Comparison of ENCODE assay signal across 12 mouse cellular contexts in the genomic region with DNA sequence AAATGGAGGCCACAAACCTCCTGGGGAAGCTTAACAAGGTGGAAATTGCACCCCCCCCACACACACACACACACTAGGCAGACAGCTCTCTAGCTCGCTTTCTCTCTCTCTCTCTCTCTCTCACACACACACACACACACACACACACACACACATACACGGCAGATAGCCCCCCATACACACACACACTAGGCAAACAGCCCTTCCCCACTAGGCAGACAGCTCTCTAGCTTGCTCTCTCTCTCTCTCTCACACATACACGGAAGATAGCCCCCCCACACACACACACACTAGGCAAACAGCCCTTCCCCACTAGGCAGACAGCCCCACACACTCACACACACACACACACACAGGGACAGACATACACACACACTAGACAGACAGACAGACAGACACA. TPM values are rescaled to one million over a fixed set of nuclear protein-coding genes. Genes with fewer than 3 reads are reported as not detected.
A peak's percentile ranks its signal among the peaks of the same experiment; 100 is the strongest.
DNase-seq lines count a peak whose midpoint lies in the region; ATAC-seq and TF ChIP-seq lines count a peak whose summit lies in the region.
"Had no signal": no experiment of that assay in that cellular context is flagged by ENCODE, and none has a peak within 500 bp of the region (broad histone marks: within the 10 kb centered on the region; RNA-seq: fewer than 3 reads in every experiment).

No protein-coding gene starts in this region.

- 0 out of 2 replicates have a peak, but pooled peaks have one; percentile 36 for ATAC-seq in forebrain, embryonic 13.5 days
- no peak for ATAC-seq in forebrain, embryonic 11.5 days (replicated peaks; ENCODE audit: low FRiP score)
- ATAC-seq in heart, postnatal 0 days (ENCODE audit: insufficient read depth, low read depth), result peak; percentile 65
- ATAC-seq in lung, embryonic 16.5 days (ENCODE audit: low read depth), result peak; percentile 64
- ATAC-seq: midbrain, embryonic 15.5 days had no signal

- TF ChIP-seq EP300 in heart, postnatal 0 days (IDR thresholded peaks at IDR 0.05; ENCODE audit: low read depth), result no peak
- no peak for TF ChIP-seq EP300 in heart, adult 2 months (IDR thresholded peaks at IDR 0.05; ENCODE audit: insufficient read depth, low read depth, low read length)

- TF ChIP-seq CTCF in heart, postnatal 0 days (IDR thresholded peaks at IDR 0.05; ENCODE audit: low read depth), result no peak
- no peak for TF ChIP-seq CTCF in heart, adult 2 months (IDR thresholded peaks at IDR 0.05)

- intact Hi-C loops in heart, adult 2 months (cut with DNase I), result loop anchor here (10.0 kb wide), 1 partner anchor 752 kb away; no protein-coding TSS in a partner anchor

- H3K9me3 ChIP-seq in forebrain, embryonic 13.5 days (replicated peaks), result no peaks in the 10 kb centered on the region
- H3K9me3 ChIP-seq in forebrain, embryonic 11.5 days (ENCODE audit: control insufficient read depth, low read length), result no peaks in the 10 kb centered on the region
- no peaks in the 10 kb centered on the region for H3K9me3 ChIP-seq in heart, postnatal 0 days (replicated peaks; ENCODE audit: control insufficient read depth, low read length)
- H3K9me3 ChIP-seq in lung, embryonic 16.5 days (ENCODE audit: control insufficient read depth, low read length), result no peaks in the 10 kb centered on the region
- H3K9me3 ChIP-seq: embryonic facial prominence, embryonic 13.5 days; midbrain, embryonic 15.5 days had no signal

- H3K4me2 ChIP-seq in forebrain, embryonic 13.5 days, result no peak overlapping the region
- no peak overlapping the region for H3K4me2 ChIP-seq in forebrain, embryonic 11.5 days (ENCODE audit: low read depth, low read length, severe bottlenecking)
- no peak overlapping the region for H3K4me2 ChIP-seq in heart, postnatal 0 days (ENCODE audit: low read depth, low read length)
- H3K4me2 ChIP-seq in lung, embryonic 16.5 days (ENCODE audit: low read depth, low read length), result no peak overlapping the region
- H3K4me2 ChIP-seq: embryonic facial prominence, embryonic 13.5 days; midbrain, embryonic 15.5 days had no signal

- DNase-seq in forebrain, embryonic 11.5 days (ENCODE audit: low spot score), result no peak
- DNase-seq in heart, postnatal 0 days (ENCODE audit: low spot score), result no peak
- DNase-seq in heart, adult 2 months, result no peak
- DNase-seq in lung, postnatal 25 days (ENCODE audit: low spot score), result no peak
- DNase-seq in yolk sac, embryonic 10.5 days (ENCODE audit: low spot score), result peak; percentile 30
- no peak for DNase-seq in MN1 (ENCODE audit: low spot score)
- DNase-seq: cerebellum, postnatal 25 days had no signal

- no peaks in the 10 kb centered on the region for H3K79me2 ChIP-seq in heart, adult 2 months (replicated peaks; ENCODE audit: control insufficient read depth, insufficient read depth, low read length)

- no peak overlapping the region for H3K4me3 ChIP-seq in forebrain, embryonic 13.5 days
- H3K4me3 ChIP-seq in forebrain, embryonic 11.5 days (ENCODE audit: low read depth, low read length), result no peak overlapping the region
- H3K4me3 ChIP-seq in heart, postnatal 0 days (ENCODE audit: low read depth, low read length), result no peak overlapping the region
- H3K4me3 ChIP-seq in heart, adult 2 months, result no peak overlapping the region
- no peak overlapping the region for H3K4me3 ChIP-seq in lung, embryonic 16.5 days (ENCODE audit: low read length)
- H3K4me3 ChIP-seq: embryonic facial prominence, embryonic 13.5 days; midbrain, embryonic 15.5 days had no signal

- no peaks in the 10 kb centered on the region for H3K4me1 ChIP-seq in forebrain, embryonic 13.5 days
- no peaks in the 10 kb centered on the region for H3K4me1 ChIP-seq in forebrain, embryonic 11.5 days (replicated peaks; ENCODE audit: control insufficient read depth, insufficient read depth, low read length)
- 0 out of 2 replicates have a peak, but pooled peaks cover 3% of the 10 kb centered on the region for H3K4me1 ChIP-seq in heart, postnatal 0 days (ENCODE audit: control insufficient read depth, insufficient read depth)
- H3K4me1 ChIP-seq in heart, adult 2 months (ENCODE audit: control insufficient read depth, insufficient read depth, low read length), result no peaks in the 10 kb centered on the region
- no peaks in the 10 kb centered on the region for H3K4me1 ChIP-seq in lung, embryonic 16.5 days (replicated peaks; ENCODE audit: control insufficient read depth, insufficient read depth, low read length)
- H3K4me1 ChIP-seq: midbrain, embryonic 15.5 days had no signal

- H3K27ac ChIP-seq in forebrain, embryonic 13.5 days, result 0 out of 2 replicates have a peak overlapping the region, but pooled peaks have one; percentile 35
- no peak overlapping the region for H3K27ac ChIP-seq in forebrain, embryonic 11.5 days (ENCODE audit: low read depth, low read length)
- H3K27ac ChIP-seq in heart, postnatal 0 days (ENCODE audit: low read depth), result peak overlapping the region; percentile 90
- H3K27ac ChIP-seq in heart, adult 2 months, result no peak overlapping the region; the same call in 1 of the 2 replicates
- peak overlapping the region; percentile 91 for H3K27ac ChIP-seq in lung, embryonic 16.5 days (ENCODE audit: low read length)
- H3K27ac ChIP-seq: macrophage; midbrain, embryonic 15.5 days had no signal

- 59% methylated on average over 3 of the region's 3 CpGs for WGBS in forebrain, embryonic 13.5 days
- 89% methylated on average over 3 of the region's 3 CpGs for WGBS in forebrain, embryonic 11.5 days
- WGBS in heart, postnatal 0 days, result 18% methylated on average over 3 of the region's 3 CpGs
- 44% methylated on average over 3 of the region's 3 CpGs for WGBS in heart, adult 2 months
- 33% methylated on average over 3 of the region's 3 CpGs for WGBS in lung, embryonic 16.5 days

- TF ChIP-seq POLR2A in heart, adult 2 months (IDR thresholded peaks at IDR 0.05; ENCODE audit: insufficient read depth, low read depth, low read length), result no peak

- no peaks in the 10 kb centered on the region for H3K36me3 ChIP-seq in forebrain, embryonic 13.5 days (ENCODE audit: poor library complexity, severe bottlenecking)
- H3K36me3 ChIP-seq in forebrain, embryonic 11.5 days (ENCODE audit: control insufficient read depth, insufficient read depth, low read length), result no peaks in the 10 kb centered on the region
- no peaks in the 10 kb centered on the region for H3K36me3 ChIP-seq in heart, postnatal 0 days (replicated peaks; ENCODE audit: control insufficient read depth, insufficient read depth, low read length)
- no peaks in the 10 kb centered on the region for H3K36me3 ChIP-seq in heart, adult 2 months (ENCODE audit: control insufficient read depth, insufficient read depth, low read length)
- no peaks in the 10 kb centered on the region for H3K36me3 ChIP-seq in lung, embryonic 16.5 days (ENCODE audit: control insufficient read depth, insufficient read depth, low read length)
- H3K36me3 ChIP-seq: embryonic facial prominence, embryonic 13.5 days; midbrain, embryonic 15.5 days had no signal

- no peaks in the 10 kb centered on the region for H3K27me3 ChIP-seq in forebrain, embryonic 13.5 days
- H3K27me3 ChIP-seq in forebrain, embryonic 11.5 days (ENCODE audit: control insufficient read depth, insufficient read depth, low read length), result no peaks in the 10 kb centered on the region
- H3K27me3 ChIP-seq in heart, postnatal 0 days (ENCODE audit: control insufficient read depth, insufficient read depth, low read length), result no peaks in the 10 kb centered on the region
- no peaks in the 10 kb centered on the region for H3K27me3 ChIP-seq in heart, adult 2 months (ENCODE audit: control insufficient read depth, insufficient read depth, low read length)
- H3K27me3 ChIP-seq in lung, embryonic 16.5 days (ENCODE audit: control insufficient read depth, insufficient read depth, low read depth, low read length), result no peaks in the 10 kb centered on the region
- H3K27me3 ChIP-seq: embryonic facial prominence, embryonic 13.5 days; midbrain, embryonic 15.5 days had no signal

- H3K9ac ChIP-seq in forebrain, embryonic 13.5 days, result no peak overlapping the region
- H3K9ac ChIP-seq in forebrain, embryonic 11.5 days (ENCODE audit: low read length), result no peak overlapping the region
- H3K9ac ChIP-seq in heart, postnatal 0 days (replicated peaks; ENCODE audit: low read depth, low read length), result no peak overlapping the region
- H3K9ac ChIP-seq in heart, adult 2 months (ENCODE audit: low read depth, low read length), result no peak overlapping the region
- H3K9ac ChIP-seq in lung, embryonic 16.5 days (ENCODE audit: low read length), result peak overlapping the region; percentile 19
- H3K9ac ChIP-seq: embryonic facial prominence, embryonic 13.5 days; midbrain, embryonic 15.5 days had no signal

RNA-seq across cellular contexts. Expression of a gene that starts 21.3 kb away (rescaled TPM):
- 101 and 112 TPM in 2 replicates for polyA plus RNA-seq in forebrain, embryonic 13.5 days (2015; fragmentation: Nextera tagmentation; extraction: Ambion mirVana)
- polyA plus RNA-seq in forebrain, embryonic 11.5 days (2014; fragmentation: Nextera tagmentation; extraction: Ambion mirVana), result 135 and 138 TPM in 2 replicates
- 67.6 and 86.3 TPM in 2 replicates for total RNA-seq in heart, postnatal 0 days (2014; rRNA removed; ENCODE audit: low replicate concordance)
- 60.0 and 60.2 TPM in 2 replicates for polyA plus RNA-seq in heart, postnatal 0 days (2015; fragmentation: Nextera tagmentation; extraction: Ambion mirVana)
- 10 to 100 TPM; 49.9 to 60.1 TPM for total RNA-seq in heart, adult 2 months (2021)
- polyA plus RNA-seq in heart, adult 2 months (2012; rRNA removed), result 26.0 and 40.5 TPM in 2 replicates
- 93.5 and 94.5 TPM in 2 replicates for polyA plus RNA-seq in lung, embryonic 16.5 days (2015; fragmentation: Nextera tagmentation; extraction: Ambion mirVana)

RNA-seq across cellular contexts. Expression of a gene that starts 39.5 kb away (rescaled TPM):
- polyA plus RNA-seq in forebrain, embryonic 13.5 days (2015; fragmentation: Nextera tagmentation; extraction: Ambion mirVana), result 31.4 and 35.4 TPM in 2 replicates
- polyA plus RNA-seq in forebrain, embryonic 11.5 days (2014; fragmentation: Nextera tagmentation; extraction: Ambion mirVana), result 42.8 and 45.4 TPM in 2 replicates
- total RNA-seq in heart, postnatal 0 days (2014; rRNA removed; ENCODE audit: low replicate concordance), result 30.1 and 36.9 TPM in 2 replicates
- polyA plus RNA-seq in heart, postnatal 0 days (2015; fragmentation: Nextera tagmentation; extraction: Ambion mirVana), result 10.0 and 11.4 TPM in 2 replicates
- total RNA-seq in heart, adult 2 months (2021), result 10 to 100 TPM; 46.0 to 49.7 TPM
- polyA plus RNA-seq in heart, adult 2 months (2012; rRNA removed), result 28.7 and 32.9 TPM in 2 replicates
- 17.4 and 19.9 TPM in 2 replicates for polyA plus RNA-seq in lung, embryonic 16.5 days (2015; fragmentation: Nextera tagmentation; extraction: Ambion mirVana)

RNA-seq across cellular contexts. Expression of a gene that starts 51.1 kb away (rescaled TPM):
- polyA plus RNA-seq in forebrain, embryonic 13.5 days (2015; fragmentation: Nextera tagmentation; extraction: Ambion mirVana), result 105 and 114 TPM in 2 replicates
- polyA plus RNA-seq in forebrain, embryonic 11.5 days (2014; fragmentation: Nextera tagmentation; extraction: Ambion mirVana), result 68.8 and 68.9 TPM in 2 replicates
- 60.7 and 64.3 TPM in 2 replicates for total RNA-seq in heart, postnatal 0 days (2014; rRNA removed; ENCODE audit: low replicate concordance)
- polyA plus RNA-seq in heart, postnatal 0 days (2015; fragmentation: Nextera tagmentation; extraction: Ambion mirVana), result 26.0 and 29.9 TPM in 2 replicates
- 10 to 100 TPM; 22.6 to 25.6 TPM for total RNA-seq in heart, adult 2 months (2021)
- 61.4 and 95.6 TPM in 2 replicates for polyA plus RNA-seq in heart, adult 2 months (2012; rRNA removed)
- polyA plus RNA-seq in lung, embryonic 16.5 days (2015; fragmentation: Nextera tagmentation; extraction: Ambion mirVana), result 65.1 and 80.4 TPM in 2 replicates

RNA-seq across cellular contexts. Expression of a gene that starts 58.0 kb away (rescaled TPM):
- 970 and 989 TPM in 2 replicates for polyA plus RNA-seq in forebrain, embryonic 13.5 days (2015; fragmentation: Nextera tagmentation; extraction: Ambion mirVana)
- polyA plus RNA-seq in forebrain, embryonic 11.5 days (2014; fragmentation: Nextera tagmentation; extraction: Ambion mirVana), result 797 and 824 TPM in 2 replicates
- total RNA-seq in heart, postnatal 0 days (2014; rRNA removed; ENCODE audit: low replicate concordance), result 327 and 429 TPM in 2 replicates
- 363 and 375 TPM in 2 replicates for polyA plus RNA-seq in heart, postnatal 0 days (2015; fragmentation: Nextera tagmentation; extraction: Ambion mirVana)
- total RNA-seq in heart, adult 2 months (2021), result 100 to 1,000 TPM; 195 to 211 TPM
- 307 and 322 TPM in 2 replicates for polyA plus RNA-seq in heart, adult 2 months (2012; rRNA removed)
- 624 and 630 TPM in 2 replicates for polyA plus RNA-seq in lung, embryonic 16.5 days (2015; fragmentation: Nextera tagmentation; extraction: Ambion mirVana)

Comparison
In these comparisons a context has a peak if more than half of its experiments do, and no peak if none do; other contexts are left out.
1. H3K27ac ChIP-seq: peak in forebrain, embryonic 13.5 days (single experiment), heart, postnatal 0 days (single experiment) and lung, embryonic 16.5 days (single experiment); none in forebrain, embryonic 11.5 days (single experiment) and heart, adult 2 months (single experiment).